ENCODE assay signal across 7 mouse cellular contexts in genomic region chr8:84180530-84181190, GRCm38 (mm10). TPM values are rescaled to one million over a fixed set of nuclear protein-coding genes. Genes with fewer than 3 reads are reported as not detected.
DNase-seq lines count a peak whose midpoint lies in the region; ATAC-seq and TF ChIP-seq lines count a peak whose summit lies in the region.

No protein-coding gene starts in this region.

- peak overlapping the region; percentile 74 for H3K4me3 ChIP-seq in E14TG2a.4 (replicated peaks; ENCODE audit: low read length)
- peak overlapping the region; percentile 41; the same call in 1 of the 2 replicates for H3K4me3 ChIP-seq in G1E (ENCODE audit: low read depth, low read length)
- H3K4me3 ChIP-seq in heart, embryonic 11.5 days (ENCODE audit: low read depth, low read length), result peak overlapping the region; percentile 26
- peak overlapping the region; percentile 40 for H3K4me3 ChIP-seq in midbrain, embryonic 13.5 days (replicated peaks)
- H3K4me3 ChIP-seq in layer of hippocampus, adult 2 months, result no peak overlapping the region; the same call in 1 of the 2 replicates

- H3K27me3 ChIP-seq in E14TG2a.4 (ENCODE audit: insufficient read depth, low read length) (no peaks in the 10 kb centered on the region), G1E (ENCODE audit: insufficient read depth, low read length) (peaks cover 48% of the 10 kb centered on the region)
- peaks cover 6% of the 10 kb centered on the region; the same call in 1 of the 2 replicates for H3K27me3 ChIP-seq in heart, embryonic 11.5 days (ENCODE audit: control insufficient read depth, insufficient read depth, low read length)
- H3K27me3 ChIP-seq in midbrain, embryonic 13.5 days, result no peaks in the 10 kb centered on the region

- H3K9me3 ChIP-seq in E14TG2a.4 (ENCODE audit: low read length), result no peaks in the 10 kb centered on the region
- H3K9me3 ChIP-seq in G1E (replicated peaks), result no peaks in the 10 kb centered on the region
- no peaks in the 10 kb centered on the region for H3K9me3 ChIP-seq in heart, embryonic 11.5 days (replicated peaks; ENCODE audit: control insufficient read depth, low read length)
- no peaks in the 10 kb centered on the region for H3K9me3 ChIP-seq in midbrain, embryonic 13.5 days

- no peak for DNase-seq in G1E (ENCODE audit: low spot score)
- peak; percentile 79 to 86 for DNase-seq in kidney, postnatal 4 days
- peak; percentile 82 for DNase-seq in thymus, postnatal 25 days
- DNase-seq in layer of hippocampus, adult 2 months (ENCODE audit: low spot score in 2 of 2), result no peak

- WGBS in heart, embryonic 11.5 days (ENCODE audit: insufficient replicate concordance), result 2% methylated on average over 16 of the region's 16 CpGs
- WGBS in midbrain, embryonic 13.5 days, result under 1% methylated on average over 16 of the region's 16 CpGs

- peak overlapping the region; percentile 67 for H3K9ac ChIP-seq in heart, embryonic 11.5 days (ENCODE audit: low read depth, low read length)
- H3K9ac ChIP-seq in midbrain, embryonic 13.5 days (replicated peaks), result peak overlapping the region; percentile 74

- no peak for ATAC-seq in G1E (ENCODE audit: extremely low read depth, insufficient number of reproducible peaks, low FRiP score, poor library complexity, severe bottlenecking)
- ATAC-seq in heart, embryonic 11.5 days (replicated peaks; ENCODE audit: insufficient number of reproducible peaks, low FRiP score, low TSS enrichment), result peak; percentile 55
- peak; percentile 71 for ATAC-seq in midbrain, embryonic 13.5 days

- peak overlapping the region; percentile 72 for H3K27ac ChIP-seq in heart, embryonic 11.5 days (ENCODE audit: low read depth, low read length)
- H3K27ac ChIP-seq in midbrain, embryonic 13.5 days, result peak overlapping the region; percentile 91
- H3K27ac ChIP-seq in layer of hippocampus, adult 2 months, result no peak overlapping the region

- H3K4me1 ChIP-seq in E14TG2a.4 (replicated peaks; ENCODE audit: low read depth, low read length) (peaks cover 82% of the 10 kb centered on the region), G1E (ENCODE audit: insufficient read depth, low read depth, low read length) (peaks cover 10% of the 10 kb centered on the region)
- H3K4me1 ChIP-seq in heart, embryonic 11.5 days (ENCODE audit: control insufficient read depth, insufficient read depth, low read length), result peaks cover 49% of the 10 kb centered on the region
- peaks cover 65% of the 10 kb centered on the region for H3K4me1 ChIP-seq in midbrain, embryonic 13.5 days (replicated peaks)

- H3K36me3 ChIP-seq in E14TG2a.4 (ENCODE audit: insufficient read depth, low read length) (peaks cover 34% of the 10 kb centered on the region), G1E (replicated peaks) (no peaks in the 10 kb centered on the region)
- H3K36me3 ChIP-seq in heart, embryonic 11.5 days (ENCODE audit: control insufficient read depth, insufficient read depth, low read length), result 0 out of 2 replicates have a peak, but pooled peaks cover 2% of the 10 kb centered on the region
- peaks cover 9% of the 10 kb centered on the region for H3K36me3 ChIP-seq in midbrain, embryonic 13.5 days

- peak overlapping the region; percentile 63 for H3K4me2 ChIP-seq in heart, embryonic 11.5 days
- H3K4me2 ChIP-seq in midbrain, embryonic 13.5 days (replicated peaks), result peak overlapping the region; percentile 86

- no peak for TF ChIP-seq CTCF in E14TG2a.4 (conservative IDR thresholded peaks at IDR 0.05; ENCODE audit: low read length)
- no peak for TF ChIP-seq CTCF in G1E (IDR thresholded peaks at IDR 0.05; ENCODE audit: low read depth, low read length)
- no peak for TF ChIP-seq CTCF in layer of hippocampus, adult 2 months (conservative IDR thresholded peaks at IDR 0.05)

RNA-seq across cellular contexts. Expression of gene Nanos3, which starts 4.4 kb away (rescaled TPM):
- total RNA-seq in G1E (2014; fragmentation: Nextera tagmentation) (not detected in 2 replicates), G1E (2017) (not detected in 2 replicates)
- polyA plus RNA-seq in G1E (2012), result 0.19 TPM in 1 of 2 replicates, not detected in the other
- 1.4 and 2.8 TPM in 2 replicates for polyA plus RNA-seq in heart, embryonic 11.5 days (2014; fragmentation: Nextera tagmentation; extraction: Ambion mirVana)
- polyA plus RNA-seq in midbrain, embryonic 13.5 days (2015; fragmentation: Nextera tagmentation; extraction: Ambion mirVana), result 8.8 and 11.6 TPM in 2 replicates
- total RNA-seq in layer of hippocampus, adult 2 months (2021), result 1 to 10 TPM; 2.6 to 5.0 TPM

RNA-seq across cellular contexts. Expression of gene 4930432K21Rik, which starts 32.8 kb away (rescaled TPM):
- 0.34 TPM in 1 of 2 replicates, not detected in the other for total RNA-seq in G1E (2014; fragmentation: Nextera tagmentation)
- total RNA-seq in G1E (2017), result 0.55 and 0.58 TPM in 2 replicates
- 0.08 and 0.11 TPM in 2 replicates for polyA plus RNA-seq in G1E (2012)
- polyA plus RNA-seq in heart, embryonic 11.5 days (2014; fragmentation: Nextera tagmentation; extraction: Ambion mirVana), result 0.44 and 0.59 TPM in 2 replicates
- 2.3 and 2.7 TPM in 2 replicates for polyA plus RNA-seq in midbrain, embryonic 13.5 days (2015; fragmentation: Nextera tagmentation; extraction: Ambion mirVana)
- 1 to 10 TPM; 2.1 to 2.9 TPM for total RNA-seq in layer of hippocampus, adult 2 months (2021)

RNA-seq across cellular contexts. Expression of gene Cc2d1a, which starts 32.9 kb away (rescaled TPM):
- total RNA-seq in G1E (2014; fragmentation: Nextera tagmentation), result 7.9 and 9.6 TPM in 2 replicates
- 4.8 and 5.1 TPM in 2 replicates for total RNA-seq in G1E (2017)
- 21.3 and 25.5 TPM in 2 replicates for polyA plus RNA-seq in G1E (2012)
- 11.1 and 12.6 TPM in 2 replicates for polyA plus RNA-seq in heart, embryonic 11.5 days (2014; fragmentation: Nextera tagmentation; extraction: Ambion mirVana)
- 24.5 and 24.7 TPM in 2 replicates for polyA plus RNA-seq in midbrain, embryonic 13.5 days (2015; fragmentation: Nextera tagmentation; extraction: Ambion mirVana)
- 10 to 100 TPM; 53.2 to 57.8 TPM for total RNA-seq in layer of hippocampus, adult 2 months (2021)

RNA-seq across cellular contexts. Expression of gene Podnl1, which starts 54.9 kb away (rescaled TPM):
- total RNA-seq in G1E (2014; fragmentation: Nextera tagmentation) (not detected in 2 replicates), G1E (2017) (0.06 TPM in 1 of 2 replicates, not detected in the other)
- polyA plus RNA-seq in G1E (2012), result 0.05 and 0.06 TPM in 2 replicates
- 0.14 TPM in 1 of 2 replicates, not detected in the other for polyA plus RNA-seq in heart, embryonic 11.5 days (2014; fragmentation: Nextera tagmentation; extraction: Ambion mirVana)
- 0.44 and 0.57 TPM in 2 replicates for polyA plus RNA-seq in midbrain, embryonic 13.5 days (2015; fragmentation: Nextera tagmentation; extraction: Ambion mirVana)
- not detected for total RNA-seq in layer of hippocampus, adult 2 months (2021)

RNA-seq across cellular contexts. Expression of gene Zswim4, which starts 56.2 kb away (rescaled TPM):
- total RNA-seq in G1E (2014; fragmentation: Nextera tagmentation), result 8.5 and 9.7 TPM in 2 replicates
- total RNA-seq in G1E (2017), result 5.7 and 7.3 TPM in 2 replicates
- 14.6 and 19.0 TPM in 2 replicates for polyA plus RNA-seq in G1E (2012)
- polyA plus RNA-seq in heart, embryonic 11.5 days (2014; fragmentation: Nextera tagmentation; extraction: Ambion mirVana), result 6.3 and 7.8 TPM in 2 replicates
- 44.9 and 47.4 TPM in 2 replicates for polyA plus RNA-seq in midbrain, embryonic 13.5 days (2015; fragmentation: Nextera tagmentation; extraction: Ambion mirVana)
- total RNA-seq in layer of hippocampus, adult 2 months (2021), result 10 to 100 TPM; 18.0 to 19.3 TPM

Comparison
In these comparisons a context has a peak if more than half of its experiments do, and no peak if none do; other contexts are left out.
1. DNase-seq: peak in kidney, postnatal 4 days (2 of 2) and thymus, postnatal 25 days (single experiment); none in G1E (single experiment) and layer of hippocampus, adult 2 months (0 of 2).